Mouse (Mus musculus): ENCODE data around the gene Gm3542.
"Not testable (repeated sequence)": the region's sequence is repeated elsewhere in the genome, so short reads cannot be mapped to it uniquely, and the experiment has no call there.

The Gm3542 gene

GRCm38 (mm10) chr14:5334828-5335227 is at the start of gene Gm3542:
Gene Gm3542, minus strand, starts transcription at chr14:5334928.
- DNase-seq (ENCODE audit: extremely low read depth, insufficient read length, low spot score) = not testable (repeated sequence)
